Mouse (Mus musculus) thymus, postnatal 10 days (tissue): ENCODE results near the gene Cd207.

Source experiments
- DNase-seq, 2 experiments: peaks; one replicate each; pipeline ENCODE4 v3.0.0; 2021; ENCODE audit warnings: low spot score in 2 of 2

Cd207 gene

DNA sequence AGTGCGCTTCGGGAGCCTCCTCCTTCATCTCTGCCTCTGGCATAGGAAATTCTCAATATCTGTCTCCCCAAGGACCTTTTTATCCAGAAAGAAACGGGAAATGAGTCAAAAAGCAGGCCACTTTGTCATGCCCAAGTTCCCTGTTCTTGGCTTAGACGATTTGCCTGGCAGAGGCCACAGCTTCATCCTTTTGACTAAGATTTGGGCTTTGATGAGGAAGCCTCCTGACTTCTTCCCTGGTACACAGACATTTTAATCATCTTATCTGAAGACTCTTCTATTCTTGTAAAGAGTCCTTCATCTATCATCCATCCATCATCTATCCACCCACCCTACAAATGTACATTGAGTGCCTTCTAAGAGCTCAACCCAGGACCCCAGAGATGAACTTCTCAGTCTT is at the start of gene Cd207:
TSS of gene Cd207 (minus strand) at position 101 of the 400 bp plus-strand sequence.
- DNase-seq = no peak

DNA sequence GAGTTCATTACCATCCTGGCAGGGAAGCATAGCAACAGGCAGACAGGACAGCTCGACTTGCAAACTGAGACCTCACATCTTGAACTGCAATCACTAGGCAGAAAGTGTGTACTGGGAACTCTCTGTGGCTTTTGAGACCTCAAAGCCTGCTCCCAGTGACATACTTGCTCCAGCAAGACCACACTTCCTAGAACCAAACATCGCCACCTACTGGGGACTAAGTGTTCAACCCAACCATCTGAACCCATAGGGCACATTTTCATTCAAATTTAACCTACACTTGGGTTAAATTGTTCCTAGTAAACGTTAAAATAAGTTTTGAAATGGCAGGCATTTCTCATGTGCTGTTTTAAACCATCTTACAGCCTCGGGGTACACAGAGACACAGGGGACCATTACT is 49.5 kb upstream of the Cd207 start:
- DNase-seq = peak in 1 of 2 experiments; percentile 18

DNA sequence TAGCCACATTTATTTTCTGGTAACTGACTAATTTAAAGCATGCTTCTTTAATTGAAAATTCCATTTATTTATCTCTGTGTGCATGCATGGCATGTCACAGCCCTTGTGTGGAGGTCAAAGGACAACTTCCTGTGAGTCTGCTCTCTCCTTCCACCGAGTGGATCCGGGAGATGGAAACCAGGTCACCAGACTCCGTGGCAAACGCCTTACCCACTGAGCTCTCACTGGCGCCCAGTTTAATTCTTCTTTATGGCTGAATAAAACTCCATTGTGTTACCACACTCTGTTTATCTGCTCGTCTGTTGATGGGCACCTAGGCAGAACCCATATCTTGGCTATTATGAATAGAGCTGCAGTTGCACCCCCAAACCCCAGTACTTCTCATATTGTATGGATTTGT is 44.9 kb upstream of the Cd207 start:
- no peak for DNase-seq

DNA sequence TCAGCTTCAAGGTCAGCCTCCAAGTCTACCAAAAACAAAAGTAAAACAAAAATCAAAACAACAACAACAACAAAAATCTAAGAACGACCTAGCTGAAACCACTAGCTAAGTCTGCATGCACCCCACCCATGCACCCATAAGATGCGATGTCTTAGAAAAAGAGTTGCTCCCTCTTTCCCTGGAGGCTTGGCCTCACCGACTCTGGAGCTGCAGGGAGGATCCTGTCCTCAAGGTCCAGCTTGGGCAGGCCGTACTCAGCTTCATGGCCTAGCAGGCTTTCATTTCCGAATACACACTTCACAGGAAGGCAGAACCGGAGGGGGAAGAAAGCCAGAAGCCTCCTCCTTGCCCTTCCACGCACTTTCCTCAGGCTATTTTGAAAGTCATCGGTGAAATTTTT is 39.4 kb upstream of the Cd207 start:
- no peak for DNase-seq

DNA sequence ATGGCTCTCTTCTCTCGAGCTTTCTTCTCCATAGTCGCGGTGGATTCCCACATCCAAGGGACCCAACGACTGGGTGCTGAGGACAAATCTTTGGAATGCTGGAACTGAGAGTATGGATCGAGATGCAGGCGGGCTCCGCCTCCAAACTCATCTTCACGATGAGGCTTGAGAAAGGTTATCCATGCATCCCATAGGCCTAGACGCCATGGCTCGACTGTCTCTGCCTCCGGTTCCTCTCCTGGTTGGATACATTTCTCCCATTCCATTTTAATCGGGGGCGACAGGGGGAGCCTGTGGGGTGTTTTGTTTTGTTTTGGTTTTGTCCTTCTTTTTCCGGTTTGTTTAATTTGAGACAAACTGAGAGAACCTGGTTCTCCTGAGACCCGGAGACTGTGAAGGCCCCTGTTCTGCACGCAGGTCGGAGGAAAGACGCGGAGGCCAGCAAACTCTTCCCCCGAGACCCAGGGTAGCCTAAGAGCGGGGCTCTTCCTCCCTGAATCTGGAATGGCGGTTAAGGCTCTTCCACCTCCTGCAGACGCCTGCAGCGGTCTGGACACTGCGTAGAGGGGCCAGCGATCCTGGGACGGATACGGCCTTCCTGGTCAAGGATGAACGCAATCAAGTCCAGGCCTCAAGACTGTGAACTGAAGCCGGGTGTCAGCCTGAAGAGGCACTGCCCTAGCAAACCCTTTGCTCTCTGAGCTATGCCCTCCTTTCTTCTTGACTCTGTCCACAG is 38.0 kb upstream of the Cd207 start:
- no peak for DNase-seq

DNA sequence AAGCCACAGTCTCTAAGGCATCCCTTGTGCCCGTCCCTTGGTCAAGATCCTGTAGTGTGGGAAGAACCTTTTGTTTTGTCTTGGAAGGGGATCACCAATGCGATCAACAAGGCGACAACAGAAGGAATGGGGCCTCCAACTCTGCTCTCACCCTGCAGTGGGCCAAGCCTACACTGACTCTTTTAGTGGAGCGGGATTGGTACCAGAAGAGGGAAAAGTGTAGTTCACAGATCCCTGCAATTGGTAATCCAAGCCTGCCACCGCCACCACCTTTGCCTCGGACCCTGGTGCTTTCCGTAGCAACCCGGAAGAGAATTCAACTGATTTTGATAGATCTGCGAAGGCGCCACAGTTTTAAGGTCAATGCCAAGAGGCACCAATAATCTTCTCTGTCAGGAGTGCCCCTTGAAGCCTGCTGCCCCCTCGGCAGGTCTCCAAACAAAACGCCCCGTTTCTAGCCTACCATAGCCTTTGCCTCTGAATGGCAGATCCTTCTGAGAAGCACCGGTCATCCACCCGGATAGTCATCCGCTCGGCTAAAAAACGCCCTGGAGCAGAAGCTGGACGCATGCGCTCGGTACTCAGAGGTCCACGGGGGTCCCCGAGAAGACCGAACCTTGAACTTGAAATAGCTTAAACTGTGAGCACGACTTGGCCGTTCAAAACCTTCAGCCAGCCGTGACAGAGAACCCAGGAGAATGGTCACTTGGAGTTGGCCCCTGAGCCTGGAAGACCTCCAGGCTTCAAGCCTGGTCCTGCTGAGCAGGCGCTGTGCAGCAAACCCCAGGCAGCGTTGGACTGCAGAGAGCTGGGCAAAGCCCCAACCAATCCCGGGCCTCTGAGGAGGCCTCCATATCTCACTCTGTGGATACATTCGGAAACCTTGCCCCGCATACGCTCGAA is 36.8 kb upstream of the Cd207 start:
- no peak for DNase-seq

DNA sequence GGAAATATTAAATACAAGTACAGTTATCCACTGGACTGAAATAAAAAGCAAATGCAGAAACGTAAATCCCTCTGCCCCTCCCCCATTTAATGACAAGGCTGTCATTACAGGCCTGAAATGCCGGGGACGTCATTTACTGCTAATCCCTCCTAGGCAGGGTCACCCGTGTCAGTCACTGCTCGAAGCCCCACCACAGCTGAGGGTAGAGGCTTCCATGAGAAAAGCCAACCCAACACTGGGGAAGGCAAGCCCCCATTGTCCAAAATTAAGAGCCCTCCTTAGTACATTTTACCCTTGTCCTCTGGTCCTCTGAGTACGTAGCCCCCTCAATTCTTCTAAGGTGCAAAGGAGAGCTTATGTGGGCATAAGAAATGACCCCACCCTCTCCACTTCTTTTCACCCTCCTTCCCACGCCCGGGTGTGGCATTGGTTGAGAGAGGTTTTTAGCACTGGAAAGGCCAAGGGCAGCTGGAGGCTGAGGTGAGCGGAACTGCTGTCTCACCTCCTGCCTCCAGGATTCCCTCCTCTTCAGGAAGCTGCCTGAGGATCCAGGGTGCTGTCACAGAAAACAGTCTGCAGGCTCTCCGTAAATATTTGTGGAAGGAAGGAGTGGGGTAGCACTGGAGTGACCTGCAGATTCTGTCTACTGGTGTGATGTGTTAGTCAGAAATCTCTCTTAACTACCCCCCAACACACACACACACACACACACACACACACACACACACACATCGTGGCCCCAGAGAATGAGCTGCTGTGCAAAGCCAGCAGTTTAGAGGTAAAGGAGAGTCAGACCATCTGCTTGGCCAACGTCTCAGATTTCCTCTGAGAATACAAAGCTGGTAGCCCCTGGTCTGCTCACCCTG is 35.8 kb upstream of the Cd207 start:
- DNase-seq = no peak

DNA sequence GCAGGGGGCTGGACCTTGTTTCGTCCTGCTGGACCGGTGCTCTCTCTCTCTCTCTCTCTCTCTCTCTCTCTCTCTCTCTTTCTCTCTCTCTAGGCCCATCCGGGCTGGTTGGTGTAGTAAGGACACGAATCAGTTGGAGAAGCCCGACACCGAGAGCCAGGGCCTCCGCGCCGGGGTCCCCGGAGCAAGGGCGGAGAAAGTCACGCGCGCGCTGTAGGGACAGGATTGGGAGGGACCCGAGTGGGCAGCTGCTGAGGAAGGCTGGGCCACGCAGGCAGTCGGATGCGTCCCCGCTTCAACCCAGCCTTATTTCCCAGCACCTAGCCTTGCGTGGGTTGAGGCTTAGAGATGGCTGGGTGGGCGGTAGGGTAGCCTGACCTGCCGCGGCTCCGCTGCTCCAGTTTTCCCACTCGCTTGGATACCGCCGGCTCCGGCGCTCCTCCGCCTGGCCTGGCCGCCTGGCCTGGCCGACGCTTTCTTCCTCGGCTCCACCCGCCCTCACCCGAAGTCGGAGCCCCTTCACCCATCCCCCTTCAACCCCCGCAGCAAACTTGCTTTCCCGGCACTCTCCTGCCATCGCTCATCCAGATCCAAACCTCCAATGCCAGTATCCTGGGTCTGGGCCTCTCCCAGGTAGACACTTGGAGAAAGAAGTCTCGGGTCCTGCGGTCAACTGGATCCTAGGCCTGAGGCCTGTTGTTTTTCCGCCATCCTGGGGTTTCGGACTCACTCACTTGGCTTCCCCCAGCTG is 34.2 kb upstream of the Cd207 start:
- DNase-seq = no peak

DNA sequence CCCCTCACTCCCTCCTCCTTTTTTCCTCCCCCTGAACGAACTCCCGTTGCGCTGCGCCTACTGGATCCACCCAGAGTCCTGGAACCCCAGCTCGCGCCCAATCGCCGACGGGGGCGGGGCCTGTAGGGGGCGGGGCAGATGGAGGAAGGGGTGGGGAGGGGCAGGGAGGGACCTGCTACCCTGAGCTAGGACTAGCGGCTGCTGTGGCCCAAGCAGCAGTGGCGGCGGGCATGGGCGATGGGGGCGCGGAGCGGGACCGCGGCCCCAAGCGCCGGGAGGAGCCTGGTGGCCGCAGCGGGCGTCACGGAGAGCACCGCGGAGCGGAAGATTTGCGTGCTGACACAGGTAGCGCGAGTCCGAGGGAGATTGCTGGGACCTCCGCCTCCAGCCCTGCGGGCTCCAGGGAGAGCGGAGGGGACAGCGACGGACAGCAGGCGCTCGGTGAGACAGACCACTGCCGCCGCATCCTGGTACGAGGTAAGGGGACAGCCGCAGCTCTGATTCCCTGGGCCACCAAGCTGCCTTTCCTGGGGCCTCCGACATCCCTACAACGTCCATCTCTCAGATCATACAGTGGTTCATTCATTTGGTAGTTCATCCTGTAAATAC is 33.5 kb upstream of the Cd207 start, which contains the start of gene Vax2:
TSS of gene Vax2 (plus strand) at position 198 of the 609 bp plus-strand sequence.
- peak in 1 of 2 experiments; percentile 43 for DNase-seq

DNA sequence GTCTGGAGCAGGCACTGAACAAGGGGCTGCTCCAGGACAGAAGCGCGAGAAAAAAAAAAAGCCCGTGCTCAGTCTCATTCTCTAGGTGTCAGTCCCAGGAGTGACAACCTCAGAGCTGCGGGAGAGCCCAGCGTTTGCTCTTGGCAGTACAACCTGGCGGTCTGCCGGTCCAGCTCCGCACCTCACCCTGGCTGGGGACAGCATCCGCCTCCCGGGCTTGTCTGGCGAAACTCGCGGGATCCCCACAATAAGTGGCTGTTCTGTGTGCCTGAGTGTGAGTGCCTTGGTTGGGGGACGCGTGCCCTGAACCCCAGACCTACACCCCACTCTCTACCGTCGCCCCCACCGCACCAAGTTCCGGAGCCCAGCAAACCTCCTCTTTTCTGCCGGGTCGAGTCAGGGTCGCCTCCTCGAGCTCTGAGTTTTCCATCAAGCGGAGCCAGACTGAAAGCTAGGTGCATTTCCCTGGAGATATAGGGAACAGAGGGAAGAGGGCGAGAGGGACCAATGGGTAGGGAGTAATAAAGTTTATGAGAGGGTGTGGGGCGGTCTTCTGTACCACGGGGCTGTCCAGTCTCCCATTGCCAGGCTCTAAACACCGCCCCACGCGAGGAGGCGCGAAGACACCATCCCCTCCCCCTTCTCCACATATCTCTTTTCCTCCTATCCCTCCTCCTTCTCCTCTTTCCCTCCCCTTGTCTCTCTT is 32.9 kb upstream of the Cd207 start:
- DNase-seq = no peak

DNA sequence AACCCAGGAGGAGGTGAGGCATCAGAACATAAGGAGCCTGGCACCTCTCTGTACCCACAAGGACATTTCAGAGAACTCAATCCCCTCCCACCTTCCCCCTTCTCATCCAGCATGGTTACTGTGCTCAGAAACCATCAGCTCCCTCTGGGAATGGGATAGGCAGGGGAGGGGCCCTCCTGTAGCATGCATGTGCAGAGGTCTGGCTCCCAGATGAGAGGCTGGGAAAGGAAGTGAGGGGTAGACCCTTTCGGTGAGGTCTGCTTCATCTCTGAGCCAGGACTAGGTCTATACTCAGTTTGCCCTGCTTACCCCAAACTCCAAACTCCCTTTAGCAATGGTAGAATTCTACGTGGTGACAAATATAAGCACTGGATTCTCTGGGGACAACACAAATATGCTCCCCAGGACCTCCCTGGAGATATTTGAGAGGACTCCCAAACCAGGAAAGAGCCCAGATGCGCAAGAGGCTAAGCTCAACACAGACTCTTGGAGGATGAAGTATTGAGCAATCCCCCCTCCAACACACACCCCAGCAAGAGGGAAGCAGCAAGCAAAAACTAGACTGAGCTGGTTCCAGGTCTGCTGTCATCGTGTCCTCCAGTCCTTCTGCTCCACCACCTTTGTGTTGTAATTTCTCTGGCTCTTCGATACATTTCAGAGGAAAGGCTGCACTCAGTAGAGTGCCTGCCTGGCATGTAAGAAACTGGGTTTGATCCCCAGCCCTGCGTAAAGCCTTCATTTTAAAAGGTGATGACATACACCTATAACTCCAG is 30.3 kb upstream of the Cd207 start:
- DNase-seq = no peak

DNA sequence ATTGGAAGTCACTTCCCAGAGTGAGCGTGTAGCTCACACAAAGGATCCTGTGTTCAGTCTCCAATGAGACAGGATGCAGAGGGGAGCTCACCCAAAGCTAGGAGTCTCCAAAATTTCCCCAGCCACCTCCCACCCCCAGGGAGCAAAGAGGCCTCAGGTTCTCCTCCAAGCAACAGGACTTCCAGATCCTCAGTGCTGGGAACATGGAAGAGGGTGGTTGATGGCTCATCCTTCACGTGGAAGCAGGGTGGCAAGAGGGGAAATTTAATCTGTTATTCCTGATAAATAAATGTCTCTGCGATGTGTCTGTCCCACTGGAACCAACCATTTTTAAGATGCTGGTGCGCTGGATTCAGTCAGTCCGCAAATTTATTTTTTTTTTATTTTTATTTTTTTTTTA is 27.0 kb upstream of the Cd207 start:
- no peak for DNase-seq

DNA sequence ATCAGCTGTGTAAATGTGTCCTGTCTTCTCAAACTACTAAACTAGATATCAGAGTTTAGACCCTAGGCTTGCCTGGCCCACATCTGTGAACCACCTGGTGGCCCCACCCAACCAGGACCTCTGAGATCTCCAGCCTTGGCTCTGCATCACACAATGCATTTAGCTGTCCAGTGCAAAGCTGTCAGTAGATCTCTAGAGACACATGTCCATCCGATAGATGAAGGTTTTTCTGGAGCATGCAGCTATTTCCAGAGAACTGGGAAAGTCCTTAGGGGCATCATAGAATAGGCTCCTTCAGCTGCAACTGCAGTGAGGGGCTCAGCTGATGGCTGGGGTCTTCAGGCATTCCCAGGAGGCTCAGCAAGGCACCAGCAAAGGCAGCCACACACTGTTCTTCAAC is 26.6 kb upstream of the Cd207 start:
- DNase-seq = no peak

DNA sequence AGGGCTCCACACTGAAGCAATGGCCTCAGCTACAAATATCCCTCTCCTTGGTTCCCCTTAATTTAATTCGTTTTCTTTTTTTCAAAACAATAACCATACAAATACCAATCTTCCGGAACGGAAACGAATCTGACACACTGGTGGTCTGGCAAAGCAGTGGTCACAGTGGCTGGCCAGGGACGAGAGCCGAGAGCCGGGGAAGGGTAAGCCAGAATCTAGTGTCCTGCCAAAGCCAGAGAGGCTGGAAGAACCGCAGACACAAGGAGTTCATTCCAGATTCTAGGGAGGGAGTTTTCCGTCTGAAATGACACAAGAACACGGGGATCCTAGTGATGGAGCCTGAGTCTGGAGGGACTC is 26.0 kb upstream of the Cd207 start:
- no peak for DNase-seq

DNA sequence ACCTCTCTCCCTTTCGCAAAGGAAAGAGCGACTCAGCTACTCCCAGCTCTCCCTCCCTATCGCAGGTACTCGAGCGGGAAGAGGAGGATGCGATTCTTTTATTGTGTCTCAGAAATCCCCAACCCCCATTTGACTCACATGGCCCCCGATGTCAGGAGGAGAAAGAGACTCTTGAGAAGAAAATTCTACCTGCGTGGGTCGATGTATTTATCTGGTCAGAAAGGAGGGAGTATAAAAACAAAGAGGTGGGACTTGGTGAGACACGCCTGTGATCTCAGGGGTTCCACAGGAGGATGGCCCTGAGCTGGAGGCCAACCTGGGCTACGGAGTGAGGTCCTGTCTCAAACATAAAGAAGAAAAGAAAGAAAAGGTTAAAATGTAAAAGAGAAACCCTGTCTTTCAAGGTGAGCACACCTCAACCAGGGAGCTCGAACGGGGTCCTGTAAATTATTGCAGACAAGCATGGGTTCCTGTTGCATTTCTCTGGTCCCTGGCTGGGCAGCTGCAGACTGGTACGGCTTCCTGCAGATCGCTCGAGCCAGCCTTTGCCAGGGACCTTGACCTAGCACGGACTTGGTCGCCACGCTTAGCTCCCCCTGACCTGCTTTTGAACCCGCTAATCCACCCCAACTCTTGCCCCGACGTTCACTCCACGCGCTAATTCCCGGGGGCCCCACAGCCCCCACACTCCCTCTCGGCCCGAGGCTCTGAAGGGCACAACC is 25.5 kb upstream of the Cd207 start:
- no peak for DNase-seq

DNA sequence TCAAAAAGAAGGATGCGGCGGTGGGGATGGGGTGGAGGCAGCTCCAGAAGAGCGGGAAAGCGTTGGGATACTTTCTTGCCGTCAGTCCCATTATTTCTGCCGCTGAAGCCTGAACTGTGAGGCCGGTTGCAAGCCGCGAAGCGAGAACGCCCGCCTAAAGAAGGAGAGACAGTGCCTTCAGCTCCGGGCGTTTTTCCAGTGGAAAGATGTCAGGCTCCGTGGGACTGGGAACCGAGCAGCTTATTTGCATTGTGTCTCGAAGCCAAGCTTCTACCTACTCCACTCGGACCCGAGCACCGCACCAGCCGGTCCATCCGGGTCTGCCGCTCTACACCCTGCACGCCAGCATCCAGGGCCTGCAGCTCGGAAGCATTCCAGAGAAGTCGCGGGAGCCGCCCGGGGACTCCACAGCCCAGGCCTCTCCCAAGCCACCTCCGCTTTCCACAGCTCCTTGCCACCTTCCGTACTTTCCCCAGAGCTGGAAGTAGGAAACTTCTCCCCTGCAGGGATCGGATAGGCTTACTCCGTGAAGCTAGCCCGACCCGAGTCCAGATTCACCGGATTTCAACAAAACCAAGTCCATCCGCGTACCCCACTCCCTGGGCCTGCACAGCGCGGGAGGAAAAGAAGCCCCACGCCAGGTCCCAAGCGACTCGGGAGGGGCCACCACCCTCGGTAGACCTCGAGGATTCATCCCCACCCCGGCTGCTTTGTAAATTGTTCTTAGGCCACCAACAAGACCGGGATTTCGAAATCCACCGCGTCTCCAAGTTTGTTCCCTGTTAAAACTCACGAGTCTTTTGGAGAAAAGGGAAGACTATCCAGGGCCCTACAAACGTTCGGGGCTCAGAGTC is 24.7 kb upstream of the Cd207 start:
- DNase-seq = no peak

DNA sequence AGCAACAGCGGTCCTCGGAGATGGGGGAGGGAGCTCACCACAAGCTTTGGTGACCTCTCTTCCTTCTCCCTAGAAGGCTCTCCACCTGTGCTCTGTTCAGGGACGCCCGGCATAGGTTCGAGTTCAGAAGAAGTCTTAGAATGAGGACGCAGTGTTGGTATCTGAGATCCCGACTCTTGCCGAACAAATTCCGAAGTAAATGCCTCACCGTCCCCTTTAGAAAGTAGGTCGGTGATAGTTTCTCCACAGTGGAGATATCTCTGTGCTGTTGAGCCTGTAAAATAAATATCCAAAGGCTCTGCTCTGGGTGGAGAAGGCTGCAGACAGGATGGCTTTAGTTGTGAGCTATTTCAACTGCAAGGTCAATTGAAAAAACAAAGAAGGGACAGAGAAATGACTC is 23.3 kb upstream of the Cd207 start:
- no peak for DNase-seq

DNA sequence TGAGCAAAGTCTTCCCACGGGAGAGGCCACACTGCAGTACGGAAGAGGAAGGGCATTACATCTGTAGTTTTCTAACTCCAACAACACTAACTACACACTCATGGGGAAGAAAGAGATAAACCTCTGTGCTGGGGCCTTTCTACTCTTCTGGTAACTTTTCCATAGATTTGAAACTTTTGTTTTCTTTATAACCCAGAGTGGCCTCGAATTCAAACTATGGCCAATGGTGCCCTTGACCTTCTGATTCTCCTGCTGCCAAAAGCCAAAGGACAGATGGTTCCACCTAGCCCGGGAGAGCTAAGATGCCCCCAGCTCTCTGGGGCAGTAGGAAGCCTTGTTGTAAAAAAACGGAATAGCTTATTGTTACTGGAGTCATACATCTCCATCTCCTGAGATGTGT is 22.3 kb upstream of the Cd207 start:
- DNase-seq = no peak
